Mouse (Mus musculus) liver, embryonic 16.5 days (tissue): ENCODE data around the gene Abcc4. TPM values are rescaled to one million over a fixed set of nuclear protein-coding genes. Genes with fewer than 3 reads are reported as not detected.
A peak's percentile ranks its signal among the peaks of the same experiment; 100 is the strongest.

Experiments used
- ATAC-seq: fragments of 200-750 bp; cut with Nextera tagmentation; 2 replicates; pipeline ENCODE4 v1.8.0; 2017; ENCODE audit warnings: low read depth, mild to moderate bottlenecking, moderate number of reproducible peaks, moderate library complexity
- H3K27ac ChIP-seq: fragments of 300-500 bp; sonication (generic); 2 replicates; pipeline ENCODE4 v1.5.1; 2014; ENCODE audit warnings: mild to moderate bottlenecking, low read length
- H3K27me3 ChIP-seq: fragments of 300-500 bp; sonication (generic); 2 replicates; pipeline ENCODE4 v1.6.1; 2014; ENCODE audit warnings: low read depth, low read length, mixed read lengths; ENCODE audit not compliant: control insufficient read depth, insufficient read depth
- H3K36me3 ChIP-seq: fragments of 300-500 bp; sonication (generic); 2 replicates; pipeline ENCODE4 v1.6.1; 2014; ENCODE audit warnings: mild to moderate bottlenecking; ENCODE audit not compliant: control insufficient read depth, insufficient read depth
- H3K4me1 ChIP-seq: fragments of 300-500 bp; sonication (generic); 2 replicates; pipeline ENCODE4 v1.6.1; 2014; ENCODE audit warnings: low read depth, low read length, mixed read lengths; ENCODE audit not compliant: control insufficient read depth
- H3K4me2 ChIP-seq: fragments of 300-500 bp; sonication (generic); 2 replicates; pipeline ENCODE4 v1.6.1; 2014; ENCODE audit warnings: low read depth, low read length, mixed read lengths
- H3K4me3 ChIP-seq: fragments of 300-500 bp; sonication (generic); 2 replicates; pipeline ENCODE4 v1.5.1; 2014; ENCODE audit warnings: low read depth, mild to moderate bottlenecking, low read length
- H3K9ac ChIP-seq: fragments of 300-500 bp; sonication (generic); 2 replicates; pipeline ENCODE4 v1.6.1; 2014; ENCODE audit warnings: low read depth, low read length
- H3K9me3 ChIP-seq: fragments of 300-500 bp; sonication (generic); replicated peaks from 2 replicates; pipeline ENCODE4 v1.6.1; 2016; ENCODE audit warnings: low read length; ENCODE audit not compliant: control insufficient read depth
- WGBS: fragments of 180-500 bp; shearing (Covaris S2); extraction: QIAGEN DNeasy Blood & Tissue Kit; methylation state at CpG from one replicate; pipeline ENCODE4 v1.1.7; 2014; ENCODE audit not compliant: insufficient replicate concordance; 5-methylcytosine and 5-hydroxymethylcytosine counted together
- polyA plus RNA-seq: library from polyadenylated mRNA; unstranded; fragments of >200 nt; fragmentation: Nextera tagmentation; extraction: Ambion mirVana; gene quantifications from 2 replicates; pipeline ENCODE4 v1.2.1, GENCODE M21; 2015

The Abcc4 gene
- polyA plus RNA-seq, 1 experiment from 2014 or later: 2.3 TPM

GRCm38 (mm10) chr14:118735114-118735513, 29.1 kb upstream of the Abcc4 start:
- no peak overlapping the region for H3K4me2 ChIP-seq
- no peaks in the 10 kb centered on the region for H3K27me3 ChIP-seq
- H3K4me3 ChIP-seq: no peak overlapping the region
- no peaks in the 10 kb centered on the region for H3K4me1 ChIP-seq
- no peaks in the 10 kb centered on the region for H3K9me3 ChIP-seq
- H3K36me3 ChIP-seq: no peaks in the 10 kb centered on the region
- 56% methylated on average over 2 of the region's 2 CpGs for WGBS
- no peak for ATAC-seq
- no peak overlapping the region for H3K27ac ChIP-seq
- H3K9ac ChIP-seq: no peak overlapping the region

GRCm38 (mm10) chr14:118733146-118733545, 27.1 kb upstream of the Abcc4 start:
- no peak for ATAC-seq
- 55% methylated on average over 5 of the region's 5 CpGs for WGBS
- H3K4me1 ChIP-seq: no peaks in the 10 kb centered on the region
- no peaks in the 10 kb centered on the region for H3K36me3 ChIP-seq
- no peaks in the 10 kb centered on the region for H3K27me3 ChIP-seq
- no peak overlapping the region for H3K9ac ChIP-seq
- no peak overlapping the region for H3K4me3 ChIP-seq
- H3K4me2 ChIP-seq: no peak overlapping the region
- no peak overlapping the region for H3K27ac ChIP-seq
- no peaks in the 10 kb centered on the region for H3K9me3 ChIP-seq

- no peak for ATAC-seq
- Histone ChIP-seq H3K4me2 (no peak overlapping the region), H3K4me1 (no peaks in the 10 kb centered on the region), H3K9me3 (no peaks in the 10 kb centered on the region), H3K4me3 (no peak overlapping the region), H3K27me3 (no peaks in the 10 kb centered on the region), H3K36me3 (no peaks in the 10 kb centered on the region), H3K9ac (no peak overlapping the region), H3K27ac (no peak overlapping the region)
- 26% methylated on average over 5 of the region's 5 CpGs for WGBS
These were observed 24.6 kb upstream of the Abcc4 start for GRCm38 (mm10) chr14:118730631-118731030.

- Histone ChIP-seq H3K4me2 (no peak overlapping the region), H3K9me3 (no peaks in the 10 kb centered on the region), H3K9ac (no peak overlapping the region), H3K4me3 (no peak overlapping the region), H3K27ac (no peak overlapping the region), H3K27me3 (no peaks in the 10 kb centered on the region), H3K4me1 (no peaks in the 10 kb centered on the region), H3K36me3 (no peaks in the 10 kb centered on the region)
- ATAC-seq: no peak
- 50% methylated on average over 5 of the region's 5 CpGs for WGBS
These were observed 19.4 kb upstream of the Abcc4 start for GRCm38 (mm10) chr14:118725467-118725866.

GRCm38 (mm10) chr14:118723920-118724693, 18.1 kb upstream of the Abcc4 start:
- no peak overlapping the region for H3K9ac ChIP-seq
- H3K9me3 ChIP-seq: no peaks in the 10 kb centered on the region
- no peaks in the 10 kb centered on the region for H3K27me3 ChIP-seq
- H3K4me2 ChIP-seq: no peak overlapping the region
- no peak overlapping the region for H3K27ac ChIP-seq
- no peaks in the 10 kb centered on the region for H3K36me3 ChIP-seq
- no peak overlapping the region for H3K4me3 ChIP-seq
- WGBS: 57% methylated on average over 11 of the region's 11 CpGs
- no peak for ATAC-seq
- H3K4me1 ChIP-seq: no peaks in the 10 kb centered on the region

- Histone ChIP-seq H3K9me3 (no peaks in the 10 kb centered on the region), H3K4me2 (no peak overlapping the region), H3K4me1 (no peaks in the 10 kb centered on the region), H3K27me3 (no peaks in the 10 kb centered on the region; the same call in 1 of the 2 replicates), H3K4me3 (no peak overlapping the region), H3K9ac (no peak overlapping the region), H3K36me3 (no peaks in the 10 kb centered on the region), H3K27ac (no peak overlapping the region)
- ATAC-seq: no peak
- WGBS: 66% methylated on average over 10 of the region's 10 CpGs
These were observed 13.7 kb upstream of the Abcc4 start for GRCm38 (mm10) chr14:118719566-118720174.

- Histone ChIP-seq H3K27ac (no peak overlapping the region), H3K36me3 (no peaks in the 10 kb centered on the region), H3K4me2 (no peak overlapping the region), H3K9me3 (no peaks in the 10 kb centered on the region), H3K9ac (no peak overlapping the region), H3K4me3 (no peak overlapping the region), H3K27me3 (peaks cover 3% of the 10 kb centered on the region; the same call in 1 of the 2 replicates), H3K4me1 (no peaks in the 10 kb centered on the region)
- WGBS: 57% methylated on average over 7 of the region's 7 CpGs
- ATAC-seq: no peak
These were observed 12.6 kb upstream of the Abcc4 start for GRCm38 (mm10) chr14:118718576-118718975.

- peak; percentile 7; the same call in 1 of the 2 replicates for ATAC-seq
- H3K4me2 ChIP-seq: no peak overlapping the region
- H3K27ac ChIP-seq: no peak overlapping the region
- no peaks in the 10 kb centered on the region for H3K9me3 ChIP-seq
- no peak overlapping the region for H3K9ac ChIP-seq
- H3K4me3 ChIP-seq: no peak overlapping the region
- H3K27me3 ChIP-seq: peaks cover 12% of the 10 kb centered on the region
- peaks cover 3% of the 10 kb centered on the region for H3K4me1 ChIP-seq
- no peaks in the 10 kb centered on the region for H3K36me3 ChIP-seq
- WGBS: 69% methylated on average over 16 of the region's 16 CpGs
These were observed 10.6 kb upstream of the Abcc4 start for GRCm38 (mm10) chr14:118716372-118717312.
